Mouse (Mus musculus) kidney, postnatal 4 days (tissue): Measurements from ENCODE around the gene Gpr183.

Experiments used
- DNase-seq, 2 experiments: peaks; one replicate each; pipeline ENCODE4 v3.0.0; 2021; ENCODE audit warnings: mixed read lengths in 2 of 2

The Gpr183 gene

DNA sequence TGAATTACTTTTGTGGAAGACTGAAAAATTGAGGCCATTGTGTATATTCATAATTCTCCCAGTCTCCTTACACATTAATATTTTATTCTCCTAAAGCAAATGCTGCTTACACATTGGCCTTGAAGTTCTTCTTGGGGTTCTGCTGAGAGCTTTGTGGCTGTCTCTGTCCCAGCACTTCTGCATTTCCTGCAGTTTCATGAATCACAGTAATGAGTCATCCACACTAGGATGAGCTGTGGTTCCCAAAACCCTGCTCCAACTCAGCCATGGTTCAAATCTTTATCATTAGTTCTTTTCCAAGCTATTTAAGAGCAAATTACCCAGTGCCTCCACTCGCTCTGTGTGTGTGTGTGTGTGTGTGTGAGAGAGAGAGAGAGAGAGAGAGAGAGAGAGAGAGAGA, 22.3 kb upstream of the Gpr183 start:
- no peak for DNase-seq

DNA sequence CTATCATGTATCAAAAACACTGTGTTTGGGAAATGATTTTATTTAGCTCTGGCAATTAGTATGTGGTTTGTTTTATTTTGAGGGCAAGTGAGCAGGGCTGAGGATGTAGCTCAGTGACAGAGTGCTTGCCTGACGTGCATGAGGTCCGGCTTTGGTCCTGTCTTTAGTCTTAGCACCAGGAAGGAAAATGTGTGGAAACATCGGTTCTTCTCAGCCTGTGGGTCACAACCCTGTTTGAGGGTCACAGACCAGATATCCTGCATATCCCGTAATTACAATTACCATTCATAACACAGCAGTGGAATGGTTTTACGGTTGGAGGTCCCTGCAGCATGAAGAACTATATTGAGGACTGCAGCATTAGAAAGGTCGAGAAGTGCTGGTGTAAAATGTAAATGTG, 21.0 kb upstream of the Gpr183 start:
- DNase-seq: peak; percentile 43

DNA sequence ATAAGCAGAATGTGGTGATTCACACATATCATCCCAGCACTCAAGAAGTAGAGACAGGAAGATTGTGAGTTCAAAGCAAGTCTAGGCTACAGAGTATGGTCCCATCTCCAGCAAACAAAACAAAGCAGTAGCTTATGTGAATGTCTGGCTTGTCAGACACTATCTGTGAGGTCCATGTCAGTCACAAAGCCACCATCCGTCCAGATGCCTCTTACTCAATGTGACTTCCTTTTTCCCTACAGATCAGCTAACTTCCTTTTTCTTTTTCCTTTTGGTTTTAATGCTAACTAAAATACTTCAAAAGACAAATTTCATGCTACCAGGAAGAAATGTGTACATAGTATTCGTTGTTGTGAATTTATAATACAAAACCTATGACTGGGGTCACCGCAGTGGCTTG, 20.5 kb upstream of the Gpr183 start:
- no peak for DNase-seq

DNA sequence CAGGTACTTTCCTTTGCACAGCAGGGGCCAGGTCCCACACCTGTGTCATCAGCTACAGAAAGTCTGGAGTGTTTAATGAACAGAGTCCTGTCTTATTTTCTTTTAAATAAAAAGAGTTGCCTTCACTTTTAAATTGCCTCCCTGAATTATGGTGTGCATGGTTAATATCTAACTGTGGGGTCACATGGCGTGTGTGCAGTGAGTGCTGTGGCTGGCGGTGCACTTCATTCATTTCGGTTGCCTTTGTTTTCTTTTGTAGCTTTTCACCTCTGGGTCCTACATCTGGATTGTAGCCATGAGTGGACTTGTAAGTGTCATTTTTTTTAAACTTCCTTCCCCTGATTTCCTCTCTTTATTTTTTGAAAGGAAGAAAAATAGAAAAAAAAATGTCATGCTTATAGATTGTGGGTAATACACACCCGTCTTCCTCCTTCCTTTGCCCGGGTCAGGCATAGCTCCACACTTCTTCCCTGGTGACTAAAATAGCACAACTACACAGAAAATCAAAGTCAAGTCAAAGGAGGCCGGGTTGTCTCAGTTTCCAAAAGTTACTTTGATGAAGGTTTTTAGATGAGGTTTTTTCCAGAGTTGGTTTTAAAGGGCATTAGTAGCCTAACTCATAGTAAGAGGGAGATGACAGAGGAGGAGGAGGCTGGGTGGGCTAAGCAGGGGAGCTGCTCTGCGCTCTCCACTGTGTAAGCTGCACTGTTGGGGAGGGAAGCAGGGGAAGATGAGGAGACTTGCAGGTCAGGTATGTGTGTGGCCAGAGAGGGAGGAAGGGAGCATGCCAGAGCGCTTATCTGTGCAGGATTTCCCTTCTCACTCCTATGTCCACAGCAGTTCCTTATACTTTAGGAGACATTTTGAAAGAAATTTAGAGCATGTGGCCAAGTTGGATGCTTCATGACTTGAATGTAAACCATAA, 18.3 kb upstream of the Gpr183 start:
- peak in 1 of 2 experiments; percentile 35 for DNase-seq

DNA sequence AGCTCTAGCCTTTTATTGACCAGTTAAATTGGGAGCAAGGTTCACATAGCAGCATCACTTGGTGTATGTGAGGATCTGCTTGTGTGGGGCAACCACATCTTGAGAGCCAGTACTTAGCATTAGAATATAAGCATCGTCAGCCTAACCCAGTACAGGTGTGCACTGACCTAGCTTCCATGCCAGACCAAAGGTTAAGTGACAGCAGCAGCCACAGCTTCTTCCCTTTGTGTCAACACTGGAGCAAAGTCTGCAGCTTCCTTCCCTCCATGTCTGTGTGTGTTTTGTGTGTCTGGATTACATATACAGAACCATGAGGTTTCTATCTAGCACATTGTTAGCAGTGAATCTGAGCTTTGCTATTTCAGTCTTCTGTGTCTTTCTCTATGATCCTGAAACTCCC, 16.5 kb upstream of the Gpr183 start:
- no peak for DNase-seq

DNA sequence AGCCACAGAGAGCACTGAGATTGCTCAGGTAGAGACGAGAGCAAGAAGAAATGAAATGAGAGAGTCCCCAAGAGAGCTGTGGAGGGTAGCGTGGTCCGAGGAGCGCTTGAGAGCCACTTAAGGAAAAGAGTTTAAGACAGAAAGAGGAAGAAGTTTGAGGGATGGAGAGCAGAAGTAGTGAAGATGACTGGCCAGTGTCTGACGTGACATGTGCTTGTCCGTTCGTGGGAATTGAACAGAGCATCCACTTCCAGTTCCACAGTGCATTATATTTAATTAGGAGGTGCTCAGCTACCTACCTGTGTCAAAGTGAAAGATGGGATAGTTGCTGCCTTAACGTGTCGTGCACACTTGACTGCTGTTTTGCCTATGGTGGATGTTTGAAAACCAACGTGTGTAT, 8.1 kb upstream of the Gpr183 start:
- no peak for DNase-seq

DNA sequence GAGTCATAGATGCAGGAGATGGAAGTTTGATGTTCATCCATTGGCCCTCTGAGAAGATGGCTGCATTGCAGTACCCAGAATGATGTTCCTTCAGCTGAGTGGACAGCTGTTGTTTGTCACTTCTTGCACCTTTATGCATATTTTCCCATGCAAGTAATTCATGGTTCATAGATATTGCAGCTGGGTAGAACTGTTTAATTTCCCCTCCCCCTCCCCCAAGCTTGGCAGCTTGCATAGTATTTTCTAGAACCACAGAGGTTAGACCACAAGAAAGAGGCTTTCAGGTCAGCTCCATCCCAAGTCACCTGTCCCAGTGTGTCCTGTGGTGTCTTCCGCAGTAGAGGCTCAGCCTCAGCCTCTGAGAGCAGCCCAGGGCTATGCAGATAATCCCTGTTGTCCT, 5.4 kb upstream of the Gpr183 start:
- DNase-seq: no peak

DNA sequence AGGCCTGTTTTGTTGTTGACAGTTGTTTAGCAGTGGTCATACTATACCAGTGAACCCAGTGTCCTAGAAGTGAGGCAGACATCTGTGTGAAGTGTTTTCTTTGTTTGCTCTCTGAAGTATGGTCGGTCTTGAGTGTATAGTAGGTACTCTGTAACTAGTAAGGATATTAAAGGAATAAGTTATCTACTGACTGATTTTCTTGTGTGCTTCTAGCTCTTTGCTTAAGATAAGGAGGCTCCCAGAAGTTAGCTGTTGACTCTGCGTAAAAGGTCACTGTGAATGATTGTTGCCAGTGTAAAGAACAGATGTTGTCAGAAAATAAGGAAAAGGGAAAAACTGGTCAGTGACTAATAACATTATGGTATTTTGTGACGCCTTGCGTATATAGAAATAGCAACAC, 2.1 kb upstream of the Gpr183 start:
- no peak for DNase-seq

DNA sequence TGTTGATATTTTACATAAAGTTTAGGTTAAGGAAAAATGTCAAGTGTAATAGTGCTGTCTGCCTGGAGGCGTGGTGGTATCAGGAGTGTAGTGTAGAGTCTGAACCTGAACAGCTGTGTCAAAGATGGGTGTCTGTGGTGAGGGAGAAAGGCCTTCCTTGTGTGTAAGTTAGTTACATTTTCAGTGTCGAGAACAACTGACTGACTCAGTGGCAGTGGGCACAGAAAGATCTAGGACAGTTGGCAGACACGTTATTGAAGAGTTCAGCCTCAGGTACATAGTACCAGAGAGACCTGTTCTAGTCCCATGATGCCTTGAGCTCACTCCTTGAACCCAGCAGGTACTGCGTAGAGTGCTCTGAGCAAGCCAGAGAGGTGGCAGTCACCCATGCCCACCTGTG, 466 bp upstream of the Gpr183 start:
- no peak for DNase-seq

DNA sequence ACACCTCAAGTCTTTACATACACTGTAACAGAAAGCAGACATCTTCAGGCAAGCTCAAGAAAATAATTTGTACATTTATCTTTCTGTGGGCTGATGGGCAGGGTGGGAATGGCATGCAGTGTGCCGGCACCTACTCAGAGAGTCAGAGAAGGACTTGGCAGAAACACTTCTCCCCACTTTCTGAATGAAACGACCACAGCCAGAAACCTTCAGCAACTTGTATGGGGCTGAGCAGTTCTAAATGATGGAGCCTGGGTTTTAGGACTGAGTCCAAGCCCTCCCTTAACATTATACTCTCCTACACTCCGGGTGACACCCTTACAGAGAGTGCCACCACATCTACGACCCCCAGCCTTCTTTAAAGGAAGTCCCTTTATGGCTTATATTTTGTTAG, 1.1 kb downstream of the Gpr183 start:
- no peak for DNase-seq

DNA sequence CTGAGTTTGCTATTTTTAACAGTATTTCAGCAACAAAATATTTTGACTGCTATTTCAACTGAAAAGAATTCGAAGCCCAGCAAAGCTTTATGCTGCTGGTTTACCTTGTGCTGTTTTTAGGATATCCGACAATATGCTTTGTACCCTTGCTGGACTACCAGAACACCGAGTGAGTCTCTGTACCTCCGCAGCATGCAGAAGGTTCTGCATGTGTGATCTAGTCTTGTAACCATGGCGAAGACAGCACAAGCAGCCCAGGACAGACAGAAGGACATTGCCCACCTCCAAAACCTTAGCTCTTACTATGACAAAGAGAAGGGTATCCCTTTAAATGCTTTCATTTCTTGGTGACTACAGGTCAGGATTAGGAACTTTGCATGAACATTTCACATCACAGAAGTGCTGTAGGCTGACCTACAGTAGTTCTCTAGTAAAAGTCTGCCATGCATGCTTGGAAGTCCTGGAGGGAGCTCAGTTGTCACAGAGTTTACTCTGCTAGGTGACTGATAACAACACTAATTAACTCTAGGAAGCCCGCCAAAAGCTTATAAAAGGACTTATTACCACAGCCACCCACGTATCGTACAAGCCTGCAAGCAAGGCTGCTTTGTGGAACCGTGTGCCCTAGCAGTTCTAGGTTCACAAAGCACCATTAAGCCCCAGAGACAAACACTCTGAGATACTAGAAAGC, 1.6 kb downstream of the Gpr183 start:
- no peak for DNase-seq

DNA sequence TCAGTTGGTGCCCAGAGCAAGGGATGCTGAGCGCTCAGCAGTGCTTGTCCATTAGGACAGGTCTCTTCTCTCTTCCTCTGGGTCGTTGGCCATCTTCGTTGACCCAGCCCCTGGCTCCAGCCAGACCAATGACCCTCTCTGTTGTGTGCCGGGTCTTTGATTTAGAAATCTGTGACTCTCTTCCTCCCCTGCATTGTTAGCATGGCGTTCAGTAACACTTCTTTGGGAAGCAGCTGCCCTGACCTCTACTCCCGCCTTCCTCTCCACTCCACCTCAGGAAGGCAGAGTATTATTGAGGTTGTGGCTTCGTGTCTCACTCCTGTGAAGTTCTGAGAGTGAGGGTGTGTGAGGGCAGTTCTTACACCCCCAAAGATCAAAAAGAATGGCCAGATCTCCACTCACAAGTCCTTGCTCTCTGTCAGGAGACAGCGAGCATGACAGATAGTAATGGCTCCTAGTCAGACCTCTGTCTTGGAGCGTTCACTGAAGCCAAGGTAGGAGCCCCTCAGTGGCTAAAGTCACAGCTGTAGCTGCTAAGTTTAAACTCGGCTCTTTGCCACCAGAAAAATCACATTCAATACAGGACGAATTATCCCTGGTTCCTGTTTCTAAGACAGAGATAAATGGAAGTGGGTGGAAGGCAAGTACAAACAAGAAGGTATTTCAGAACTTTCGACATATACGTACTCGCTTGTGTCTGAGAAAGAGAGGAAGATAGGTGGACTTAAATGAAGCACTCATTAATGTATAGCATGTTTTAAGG, 2.7 kb downstream of the Gpr183 start:
- DNase-seq: peak in 1 of 2 experiments; percentile 42

DNA sequence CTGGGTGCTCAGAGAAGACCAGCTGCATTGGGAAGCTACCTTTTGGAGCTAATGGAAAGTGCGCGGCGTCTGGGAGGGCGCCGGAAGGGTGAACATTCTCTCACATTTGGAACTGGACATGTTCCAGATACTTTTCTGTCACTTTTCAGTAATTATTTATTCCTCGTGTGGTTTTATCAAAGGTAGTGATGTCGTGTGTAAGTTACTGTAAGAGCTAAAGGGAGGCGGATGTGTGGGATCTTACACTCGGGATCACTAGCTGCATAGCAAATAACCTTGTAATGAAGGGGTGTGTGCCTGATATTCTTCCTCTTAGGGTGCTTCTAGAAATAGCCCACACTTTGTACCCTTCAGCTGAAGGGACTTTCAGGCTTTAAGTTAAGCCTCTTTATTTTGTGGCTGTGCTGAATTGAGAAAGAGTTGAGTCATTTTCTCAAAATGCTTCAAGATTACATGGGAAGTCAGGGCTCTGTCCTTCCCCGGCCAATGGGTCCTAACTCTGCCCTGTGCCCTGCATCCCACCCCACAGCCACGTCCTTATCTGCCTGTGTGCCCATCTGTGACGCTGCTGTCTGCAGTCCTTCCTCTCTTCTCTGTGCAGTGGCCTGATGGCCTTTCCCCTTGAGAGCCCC, 3.4 kb downstream of the Gpr183 start:
- no peak for DNase-seq

DNA sequence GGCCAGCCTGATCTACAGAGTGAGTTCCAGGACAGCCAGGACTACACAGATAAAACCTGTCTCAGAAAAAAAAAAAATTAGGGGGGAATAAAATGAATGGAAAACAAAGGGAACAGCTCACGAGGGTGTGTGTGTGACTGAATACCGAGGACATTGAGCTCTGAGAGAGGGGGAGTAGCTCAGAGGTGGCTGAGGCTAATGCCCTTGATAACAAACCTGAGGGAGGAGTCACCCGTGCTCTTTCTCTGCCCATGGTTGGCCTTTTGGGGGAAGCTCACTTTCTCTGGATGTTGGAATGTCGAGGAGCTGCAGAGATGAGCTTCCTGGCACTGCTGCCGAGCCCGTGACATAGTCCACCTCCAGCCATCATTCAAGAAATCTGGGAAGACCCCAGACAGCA, 4.0 kb downstream of the Gpr183 start:
- DNase-seq: no peak

DNA sequence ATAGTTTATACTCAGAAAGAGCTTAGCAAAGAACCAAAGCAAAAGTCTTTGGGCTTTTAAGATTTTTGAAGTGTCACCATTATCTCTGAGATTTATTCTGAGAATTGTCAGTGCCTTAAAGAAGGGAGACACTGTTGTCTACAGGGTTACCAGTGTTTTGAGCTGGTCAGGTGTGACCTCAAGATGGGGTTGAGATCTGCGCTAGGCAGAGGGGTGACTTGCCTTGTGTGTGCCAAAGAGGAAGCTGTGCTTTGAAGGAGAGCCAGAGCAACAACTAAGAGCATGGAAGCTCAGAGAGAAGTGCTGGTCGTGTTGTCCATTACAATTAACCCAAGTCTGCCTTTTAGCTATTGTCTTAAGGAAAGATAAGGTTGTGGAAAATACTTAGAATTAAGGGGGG, 4.5 kb downstream of the Gpr183 start:
- DNase-seq: no peak

DNA sequence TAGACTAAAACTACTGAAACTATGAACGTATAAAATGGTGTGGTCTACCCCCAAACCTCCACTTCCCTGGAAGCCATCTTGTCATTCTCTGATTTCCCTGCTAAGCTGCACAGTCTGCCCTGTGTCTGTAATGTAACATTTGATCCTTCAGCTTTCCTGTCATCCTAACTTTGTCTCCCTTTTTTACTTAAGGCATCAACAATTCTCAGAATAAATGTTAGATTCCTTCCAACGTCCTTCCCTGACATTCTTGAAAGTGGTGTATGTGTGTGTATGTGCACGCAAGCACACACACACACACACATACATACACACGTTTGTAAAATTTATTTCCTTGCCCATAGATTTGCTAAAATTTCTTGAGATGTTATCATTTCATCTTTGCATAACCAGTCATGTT, 5.0 kb downstream of the Gpr183 start:
- no peak for DNase-seq

DNA sequence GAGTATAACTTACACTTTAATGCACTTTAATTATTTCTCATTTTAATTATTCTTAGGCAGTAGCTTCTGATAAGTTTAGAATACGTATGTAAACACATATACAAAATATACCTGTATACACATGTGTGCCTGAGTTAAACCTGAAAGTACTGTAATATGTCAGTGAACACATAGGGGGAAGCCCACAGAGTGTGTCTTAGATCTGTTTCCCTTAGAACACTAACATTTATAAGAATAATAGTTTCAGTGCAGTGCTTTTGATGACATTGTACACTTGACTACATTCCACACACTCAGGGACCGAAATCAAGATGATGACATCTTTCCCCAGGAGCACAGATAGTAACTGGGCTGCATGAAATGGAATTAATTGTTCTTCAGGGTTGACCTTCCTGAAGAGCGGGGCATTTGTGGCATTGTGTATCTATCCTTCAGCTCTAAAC, 5.4 kb downstream of the Gpr183 start:
- no peak for DNase-seq

DNA sequence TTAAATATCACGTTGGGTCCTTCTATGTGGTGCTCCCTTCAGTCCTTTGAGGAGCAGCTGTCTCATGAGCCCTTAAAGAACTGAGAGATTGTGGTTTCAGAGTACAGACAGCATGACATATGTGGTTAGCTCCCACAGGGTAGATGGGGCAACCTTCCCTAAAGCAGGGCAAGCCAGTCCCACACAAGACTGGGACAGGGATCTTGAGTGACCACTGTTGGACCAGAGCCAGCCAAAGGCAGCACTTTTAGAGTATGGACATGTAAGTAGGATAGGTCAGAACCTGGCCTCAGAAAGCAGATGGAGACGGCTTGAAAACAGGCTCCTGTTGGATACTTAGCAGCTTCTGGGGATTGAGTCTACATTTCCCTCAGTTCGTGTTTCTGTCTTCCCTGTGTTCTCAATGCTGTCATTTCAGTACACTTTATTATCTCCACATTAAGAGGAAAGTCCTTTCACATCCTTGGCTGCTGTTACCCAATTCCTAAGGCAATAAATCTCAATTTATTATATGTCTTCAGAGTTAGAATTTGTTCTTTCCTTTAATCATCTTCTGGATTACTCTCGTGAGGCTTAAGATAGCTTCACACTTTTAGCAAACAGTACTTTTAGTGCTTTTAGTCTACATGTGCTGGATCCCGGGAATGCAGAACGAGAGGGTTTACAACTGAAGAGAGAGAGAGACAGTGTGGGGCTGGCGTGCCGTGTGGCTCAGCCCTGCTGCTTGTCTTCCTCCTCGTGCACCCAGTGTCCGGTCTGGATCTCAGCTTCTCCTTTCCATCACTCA, 6.1 kb downstream of the Gpr183 start:
- no peak for DNase-seq

DNA sequence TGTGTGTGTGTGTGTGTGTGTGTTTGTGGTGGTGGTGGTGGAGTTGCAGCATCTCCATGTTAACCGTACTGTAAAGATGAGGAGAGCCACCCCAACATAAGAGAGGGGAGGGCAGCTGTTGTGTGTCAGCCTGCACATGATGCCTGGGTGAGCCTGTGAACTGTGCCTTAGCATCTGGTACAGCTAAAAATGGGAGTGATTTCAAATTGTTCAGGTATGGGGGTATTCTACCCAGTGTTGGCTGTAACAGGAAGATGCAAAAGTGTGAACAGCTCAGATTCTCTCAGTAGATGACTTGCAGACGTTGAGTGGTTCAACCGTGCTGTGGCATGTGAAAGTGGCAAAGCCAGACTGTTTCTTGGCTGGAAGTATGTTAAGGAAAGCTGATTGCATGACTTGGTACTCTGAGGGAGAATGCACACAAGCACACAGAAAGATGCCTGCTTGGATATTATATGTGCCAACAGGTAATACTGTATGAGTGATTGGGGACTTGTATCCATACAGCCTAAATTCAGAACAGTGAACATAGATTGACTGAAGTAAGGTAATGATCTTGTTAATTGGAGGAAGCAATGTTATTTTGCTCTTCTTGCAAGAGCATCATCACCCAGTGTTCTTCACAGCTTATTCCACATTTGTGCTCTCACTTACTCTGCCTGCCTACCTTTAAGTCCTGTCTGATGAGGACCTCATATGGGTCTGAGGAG, 6.8 kb downstream of the Gpr183 start:
- DNase-seq: no peak

DNA sequence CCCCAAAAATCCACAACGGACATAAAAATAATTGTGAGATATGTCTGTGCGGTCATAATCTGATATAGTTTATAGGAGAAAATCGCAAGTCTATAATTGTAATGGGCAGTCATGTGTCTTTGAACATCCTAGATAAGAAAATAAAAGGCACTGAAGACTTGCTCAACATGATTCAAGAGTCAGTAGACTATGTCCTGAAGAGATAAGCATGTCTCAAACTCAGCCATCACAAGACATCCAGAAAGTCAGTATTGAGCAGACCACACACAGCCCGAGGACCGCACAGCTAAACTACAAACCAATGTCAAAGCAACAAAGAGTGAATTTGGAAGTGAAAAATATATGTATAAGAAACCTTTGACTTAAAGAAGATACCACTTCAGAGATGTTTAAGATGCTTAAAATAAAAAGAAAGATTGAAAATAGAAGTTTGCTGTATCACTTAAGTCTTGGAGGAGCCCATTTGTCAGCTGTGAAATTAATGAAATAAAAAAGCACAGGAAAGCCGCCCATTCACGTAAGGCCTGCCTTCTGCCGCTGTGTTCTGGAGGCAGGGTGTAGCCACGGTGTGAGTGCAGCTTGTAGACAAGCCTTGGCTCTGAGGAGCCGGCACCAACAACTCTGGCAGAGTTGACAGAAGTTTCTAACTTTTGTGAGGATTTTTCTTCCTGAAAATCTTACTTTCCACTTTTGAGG, 7.7 kb downstream of the Gpr183 start:
- no peak for DNase-seq

DNA sequence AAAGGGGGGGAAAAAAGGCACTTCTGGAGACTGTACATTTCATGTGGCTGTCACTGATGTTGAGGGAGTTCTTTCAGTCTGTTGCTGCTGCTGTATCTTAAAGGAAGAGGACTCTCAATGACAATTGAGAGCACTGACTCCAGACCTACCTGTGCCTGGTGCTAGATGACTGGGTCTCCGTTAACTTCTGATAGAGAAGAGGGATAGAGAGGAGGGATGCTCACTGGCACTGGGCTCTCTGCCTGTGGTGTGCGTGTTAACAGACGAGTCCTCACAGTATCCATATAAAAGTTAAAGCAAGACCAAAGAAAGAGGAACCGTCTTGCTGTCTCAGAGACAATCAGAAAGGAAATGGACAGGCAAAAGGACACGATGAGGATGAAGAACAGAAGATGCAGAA, 8.7 kb downstream of the Gpr183 start:
- DNase-seq: no peak
